Mouse (Mus musculus): ENCODE data around the gene Ptprm. TPM values are rescaled to one million over a fixed set of nuclear protein-coding genes. Genes with fewer than 3 reads are reported as not detected.

Gene Ptprm
- polyA plus RNA-seq, 1 experiment = 4.6 TPM

DNA sequence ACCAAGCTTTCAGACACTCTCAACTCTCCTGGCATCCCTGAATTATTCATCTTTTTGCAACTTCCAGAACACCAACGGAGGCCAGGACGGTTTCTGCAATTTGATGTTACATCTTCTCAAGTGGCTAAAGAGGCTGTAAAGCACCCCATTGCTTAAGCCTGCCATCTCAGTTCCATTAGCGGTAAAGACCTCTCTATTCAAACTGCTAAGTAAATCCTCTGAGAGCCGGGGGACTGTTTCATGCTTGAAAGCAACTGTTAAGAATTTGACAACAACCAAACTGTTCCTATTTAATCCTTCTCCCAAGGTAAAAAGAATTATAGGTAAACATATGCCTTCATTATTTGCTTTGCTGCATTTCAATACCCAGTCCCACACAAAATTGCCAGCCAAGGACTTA lies 51.7 kb downstream of the Ptprm start:
- no peaks in the 10 kb centered on the region for H3K36me3 ChIP-seq (ENCODE audit: control insufficient read depth, insufficient read depth, low read length)
- no peak overlapping the region for H3K27ac ChIP-seq (ENCODE audit: control insufficient read depth, insufficient read depth, low read depth, low read length)
- no peak overlapping the region for H3K4me3 ChIP-seq (ENCODE audit: control insufficient read depth, low read depth, low read length)
- 0 out of 2 replicates have a peak, but pooled peaks cover 2% of the 10 kb centered on the region for H3K4me1 ChIP-seq (ENCODE audit: control insufficient read depth, insufficient read depth, low read length)
- TF ChIP-seq POLR2A (IDR thresholded peaks at IDR 0.05; ENCODE audit: control insufficient read depth, low read depth, low read length) (no peak), CTCF (IDR thresholded peaks at IDR 0.05; ENCODE audit: control insufficient read depth, insufficient read depth, insufficient replicate concordance, low read depth, low read length) (no peak)
- H3K27me3 ChIP-seq (ENCODE audit: control insufficient read depth, insufficient read depth, low read length) = no peaks in the 10 kb centered on the region

- no peak overlapping the region for H3K27ac ChIP-seq (ENCODE audit: control insufficient read depth, insufficient read depth, low read depth, low read length)
- H3K36me3 ChIP-seq (ENCODE audit: control insufficient read depth, insufficient read depth, low read length) = no peaks in the 10 kb centered on the region
- TF ChIP-seq CTCF (IDR thresholded peaks at IDR 0.05; ENCODE audit: control insufficient read depth, insufficient read depth, insufficient replicate concordance, low read depth, low read length) (no peak), POLR2A (IDR thresholded peaks at IDR 0.05; ENCODE audit: control insufficient read depth, low read depth, low read length) (no peak)
- H3K27me3 ChIP-seq (ENCODE audit: control insufficient read depth, insufficient read depth, low read length) = no peaks in the 10 kb centered on the region
- H3K4me3 ChIP-seq (ENCODE audit: control insufficient read depth, low read depth, low read length) = no peak overlapping the region
- 0 out of 2 replicates have a peak, but pooled peaks cover 2% of the 10 kb centered on the region for H3K4me1 ChIP-seq (ENCODE audit: control insufficient read depth, insufficient read depth, low read length)
These were observed 52.2 kb downstream of the Ptprm start for GRCm38 (mm10) chr17:67302074-67302473.

DNA sequence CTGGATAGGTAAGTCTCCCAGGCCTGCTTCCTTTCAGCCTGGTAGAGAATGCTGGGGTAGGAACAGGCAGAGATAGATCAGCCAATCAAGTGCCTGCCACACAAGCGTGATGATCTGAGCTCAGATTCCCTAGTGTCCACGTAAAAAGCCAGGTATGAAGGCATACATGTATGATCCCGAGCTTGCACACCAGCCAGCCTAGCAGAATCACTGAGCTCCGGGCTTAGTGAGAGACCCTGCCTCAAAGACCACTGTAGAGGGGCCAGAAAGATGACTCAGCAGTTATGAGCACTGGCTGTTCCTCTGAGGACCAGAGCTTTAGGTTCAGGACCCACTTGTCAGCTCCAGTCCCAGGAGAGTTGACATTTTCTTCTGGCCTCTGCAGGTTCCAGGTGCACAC lies 52.9 kb downstream of the Ptprm start:
- TF ChIP-seq POLR2A (IDR thresholded peaks at IDR 0.05; ENCODE audit: control insufficient read depth, low read depth, low read length) (no peak), CTCF (IDR thresholded peaks at IDR 0.05; ENCODE audit: control insufficient read depth, insufficient read depth, insufficient replicate concordance, low read depth, low read length) (no peak)
- Histone ChIP-seq H3K4me1 (ENCODE audit: control insufficient read depth, insufficient read depth, low read length) (0 out of 2 replicates have a peak, but pooled peaks cover 2% of the 10 kb centered on the region), H3K36me3 (ENCODE audit: control insufficient read depth, insufficient read depth, low read length) (no peaks in the 10 kb centered on the region), H3K27me3 (ENCODE audit: control insufficient read depth, insufficient read depth, low read length) (no peaks in the 10 kb centered on the region), H3K4me3 (ENCODE audit: control insufficient read depth, low read depth, low read length) (no peak overlapping the region), H3K27ac (ENCODE audit: control insufficient read depth, insufficient read depth, low read depth, low read length) (no peak overlapping the region)

DNA sequence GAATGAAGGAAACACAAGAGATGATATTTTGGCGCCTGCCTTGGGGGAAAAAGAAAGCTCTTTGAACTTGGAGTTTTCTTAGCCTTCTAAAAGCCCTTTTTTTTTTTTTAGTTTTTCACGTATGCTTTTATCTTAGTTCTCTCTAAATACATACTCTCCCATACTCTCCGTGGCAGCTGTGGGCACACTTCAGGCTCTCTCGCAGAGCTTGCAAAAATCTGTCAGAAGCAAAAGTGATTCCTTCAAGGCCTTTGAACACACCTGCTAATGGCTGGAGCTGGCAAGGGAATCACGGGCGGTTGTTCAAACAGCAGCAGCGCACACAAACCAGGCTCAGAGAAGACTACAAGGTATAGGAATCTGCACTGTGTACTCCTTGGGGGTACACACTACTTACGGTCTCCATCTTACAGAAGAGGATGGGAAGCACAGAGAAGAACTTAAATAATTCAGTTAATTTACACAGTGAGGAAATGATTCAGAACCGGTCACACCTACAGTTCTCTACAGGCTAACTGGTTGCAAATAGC lies 55.9 kb downstream of the Ptprm start:
- no peaks in the 10 kb centered on the region for H3K27me3 ChIP-seq (ENCODE audit: control insufficient read depth, insufficient read depth, low read length)
- no peaks in the 10 kb centered on the region for H3K4me1 ChIP-seq (ENCODE audit: control insufficient read depth, insufficient read depth, low read length)
- no peak overlapping the region for H3K27ac ChIP-seq (ENCODE audit: control insufficient read depth, insufficient read depth, low read depth, low read length)
- no peak overlapping the region for H3K4me3 ChIP-seq (ENCODE audit: control insufficient read depth, low read depth, low read length)
- TF ChIP-seq CTCF (IDR thresholded peaks at IDR 0.05; ENCODE audit: control insufficient read depth, insufficient read depth, insufficient replicate concordance, low read depth, low read length) = no peak
- TF ChIP-seq POLR2A (IDR thresholded peaks at IDR 0.05; ENCODE audit: control insufficient read depth, low read depth, low read length) = no peak
- H3K36me3 ChIP-seq (ENCODE audit: control insufficient read depth, insufficient read depth, low read length) = no peaks in the 10 kb centered on the region

DNA sequence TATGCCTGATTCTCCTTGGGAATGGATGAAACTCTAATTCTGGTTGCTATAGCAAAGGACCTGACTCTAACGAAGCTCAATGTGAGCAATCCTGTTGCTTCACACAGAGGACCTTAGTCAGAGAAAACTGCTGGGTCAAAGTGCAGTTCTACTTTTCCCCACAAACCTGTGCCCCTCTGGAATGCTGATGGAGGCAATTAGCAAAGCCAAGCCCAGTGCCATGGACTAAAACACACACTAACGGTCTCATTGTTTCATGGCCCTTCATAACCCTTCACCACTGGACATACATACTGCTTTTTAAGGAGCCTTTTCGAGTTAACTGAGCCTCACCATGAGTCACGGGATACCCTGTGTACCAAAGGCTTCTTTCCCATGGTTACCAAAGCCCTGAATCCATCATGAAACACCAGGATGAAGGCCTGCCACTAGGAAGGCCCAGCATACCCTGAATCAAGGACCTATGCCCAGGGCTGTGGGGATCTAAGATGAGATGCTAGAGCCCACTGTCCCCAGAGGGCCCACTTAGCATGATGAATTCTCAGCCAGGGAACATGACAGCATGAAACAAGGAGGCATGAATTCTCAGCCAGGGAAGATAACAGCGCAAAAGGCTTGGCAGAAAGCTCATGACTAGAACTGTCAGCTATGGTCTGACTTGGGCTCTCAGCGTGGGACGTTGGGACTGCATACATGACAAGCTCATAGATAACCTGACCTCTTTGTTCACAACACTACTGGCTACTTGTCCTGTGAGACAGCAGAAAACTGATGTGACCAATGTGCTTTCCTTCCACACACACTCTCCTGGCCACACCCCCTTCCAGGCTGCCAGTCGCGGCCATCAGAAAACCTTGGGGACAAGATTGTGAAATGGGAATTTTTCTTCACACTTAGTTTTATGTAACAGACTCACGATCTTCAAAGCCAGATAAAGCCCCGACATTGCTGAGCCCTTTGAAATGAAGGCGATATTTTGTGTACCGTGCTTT lies 57.4 kb downstream of the Ptprm start:
- no peak overlapping the region for H3K27ac ChIP-seq (ENCODE audit: control insufficient read depth, insufficient read depth, low read depth, low read length)
- no peaks in the 10 kb centered on the region for H3K4me1 ChIP-seq (ENCODE audit: control insufficient read depth, insufficient read depth, low read length)
- TF ChIP-seq CTCF (IDR thresholded peaks at IDR 0.05; ENCODE audit: control insufficient read depth, insufficient read depth, insufficient replicate concordance, low read depth, low read length) = no peak
- TF ChIP-seq POLR2A (IDR thresholded peaks at IDR 0.05; ENCODE audit: control insufficient read depth, low read depth, low read length) = no peak

GRCm38 (mm10) chr17:67290662-67291240 lies 63.5 kb downstream of the Ptprm start:
- no peaks in the 10 kb centered on the region for H3K4me1 ChIP-seq (ENCODE audit: control insufficient read depth, insufficient read depth, low read length)
- H3K4me3 ChIP-seq (ENCODE audit: control insufficient read depth, low read depth, low read length) = no peak overlapping the region; the same call in 1 of the 2 replicates
- no peaks in the 10 kb centered on the region for H3K27me3 ChIP-seq (ENCODE audit: control insufficient read depth, insufficient read depth, low read length)
- TF ChIP-seq CTCF (IDR thresholded peaks at IDR 0.05; ENCODE audit: control insufficient read depth, insufficient read depth, insufficient replicate concordance, low read depth, low read length) = no peak
- H3K27ac ChIP-seq (ENCODE audit: control insufficient read depth, insufficient read depth, low read depth, low read length) = no peak overlapping the region
- no peaks in the 10 kb centered on the region for H3K36me3 ChIP-seq (ENCODE audit: control insufficient read depth, insufficient read depth, low read length)

More for the DNA sequence above, 57.4 kb downstream of the Ptprm start:
- no peaks in the 10 kb centered on the region for H3K36me3 ChIP-seq (ENCODE audit: control insufficient read depth, insufficient read depth, low read length)
- no peaks in the 10 kb centered on the region for H3K27me3 ChIP-seq (ENCODE audit: control insufficient read depth, insufficient read depth, low read length)
- H3K4me3 ChIP-seq (ENCODE audit: control insufficient read depth, low read depth, low read length) = no peak overlapping the region

DNA sequence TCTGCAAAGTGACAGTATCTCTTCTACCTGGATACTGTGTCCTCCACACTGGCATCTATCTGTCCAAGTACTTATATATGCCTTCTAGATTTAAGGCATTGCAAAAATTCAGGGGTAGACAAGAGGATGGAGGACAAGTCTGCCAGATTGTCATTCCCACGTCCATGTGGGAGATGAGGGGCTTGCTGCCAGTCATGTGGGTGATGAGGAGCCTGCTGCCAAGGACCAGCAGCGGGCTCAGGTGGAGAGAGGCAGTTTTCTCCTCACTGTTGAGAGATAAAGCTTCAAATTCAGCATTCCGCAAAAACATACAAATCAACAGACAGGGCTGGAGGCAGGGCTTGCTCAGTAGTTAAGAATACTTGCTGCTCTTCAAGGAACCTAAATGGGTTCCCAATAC lies 66.8 kb downstream of the Ptprm start:
- H3K27ac ChIP-seq (ENCODE audit: control insufficient read depth, insufficient read depth, low read depth, low read length) = no peak overlapping the region
- H3K27me3 ChIP-seq (ENCODE audit: control insufficient read depth, insufficient read depth, low read length) = no peaks in the 10 kb centered on the region
- H3K4me3 ChIP-seq (ENCODE audit: control insufficient read depth, low read depth, low read length) = no peak overlapping the region
- H3K4me1 ChIP-seq (ENCODE audit: control insufficient read depth, insufficient read depth, low read length) = no peaks in the 10 kb centered on the region
- TF ChIP-seq POLR2A (IDR thresholded peaks at IDR 0.05; ENCODE audit: control insufficient read depth, low read depth, low read length) = no peak
- no peak for TF ChIP-seq CTCF (IDR thresholded peaks at IDR 0.05; ENCODE audit: control insufficient read depth, insufficient read depth, insufficient replicate concordance, low read depth, low read length)
- H3K36me3 ChIP-seq (ENCODE audit: control insufficient read depth, insufficient read depth, low read length) = no peaks in the 10 kb centered on the region
